Mouse (Mus musculus) frontal cortex, postnatal 10 days (tissue): ENCODE measurements around the gene Svs3a.
"Not testable (repeated sequence)": the region's sequence is repeated elsewhere in the genome, so short reads cannot be mapped to it uniquely, and the experiment has no call there.

ENCODE experiments used
- DNase-seq, 2 experiments: peaks; one replicate each; pipeline ENCODE4 v3.0.0; 2022; ENCODE audit warnings: low spot score in 2 of 2, mixed read lengths in 1 of 2

The Svs3a gene

DNA sequence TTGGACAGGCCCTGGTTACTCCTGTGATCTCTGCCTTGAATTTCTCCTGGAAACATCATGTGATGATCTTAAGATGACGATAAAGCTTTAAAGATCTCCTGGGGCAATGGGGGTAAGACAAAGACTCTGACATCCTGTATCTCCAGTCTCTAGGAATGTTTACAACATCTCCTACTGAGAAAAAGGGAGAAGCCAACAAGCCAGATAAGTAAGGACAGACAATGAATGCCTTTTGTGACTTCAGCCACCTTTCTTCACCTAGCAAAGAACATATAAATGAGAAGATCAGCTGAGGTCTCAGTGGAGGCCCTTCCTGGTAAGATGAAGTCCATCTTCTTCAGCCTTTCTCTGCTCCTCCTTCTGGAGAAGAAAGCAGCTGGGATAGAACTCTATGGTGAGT, at the start of gene Svs3a:
Gene Svs3a (plus strand): TSS at position 301 of the 400 bp plus-strand sequence.
- not testable (repeated sequence) for DNase-seq

DNA sequence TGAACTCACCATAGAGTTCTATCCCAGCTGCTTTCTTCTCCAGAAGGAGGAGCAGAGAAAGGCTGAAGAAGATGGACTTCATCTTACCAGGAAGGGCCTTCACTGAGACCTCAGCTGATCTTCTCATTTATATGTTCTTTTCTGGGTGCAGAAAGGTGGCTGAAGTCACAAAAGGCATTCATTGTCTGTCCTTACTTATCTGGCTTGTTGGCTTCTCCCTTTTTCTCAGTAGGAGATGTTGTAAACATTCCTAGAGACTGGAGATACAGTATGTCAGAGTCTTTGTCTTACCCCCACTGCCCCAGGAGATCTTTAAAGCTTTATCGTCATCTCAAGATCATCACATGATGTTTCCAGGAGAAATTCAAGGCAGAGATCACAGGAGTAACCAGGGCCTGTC, 32.5 kb upstream of the Svs3a start, which contains the start of gene Svs3b:
Gene Svs3b (minus strand): TSS at position 101 of the 400 bp plus-strand sequence.
- DNase-seq, result not testable (repeated sequence)

DNA sequence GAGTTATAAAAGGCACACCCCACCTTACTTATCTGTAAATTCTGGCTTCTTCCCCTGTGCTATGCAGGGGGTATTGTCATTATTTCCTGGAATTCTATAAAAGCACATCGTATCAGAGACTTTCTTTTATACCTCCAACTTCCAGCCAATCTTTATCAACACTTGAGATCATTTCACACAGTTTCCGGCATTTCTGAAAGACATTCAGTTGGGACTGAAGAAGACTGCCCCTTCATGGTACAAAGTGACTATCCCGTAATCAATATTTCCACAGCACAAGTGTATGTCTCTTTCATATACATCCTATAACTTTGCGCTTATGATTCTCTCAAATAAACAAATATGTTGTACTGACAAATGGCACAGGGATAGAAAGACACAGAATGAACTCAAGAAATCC, 10.7 kb upstream of the Svs3a start, which contains the start of gene Svs4:
Gene Svs4 (minus strand): TSS at position 101 of the 400 bp plus-strand sequence.
- no peak for DNase-seq

DNA sequence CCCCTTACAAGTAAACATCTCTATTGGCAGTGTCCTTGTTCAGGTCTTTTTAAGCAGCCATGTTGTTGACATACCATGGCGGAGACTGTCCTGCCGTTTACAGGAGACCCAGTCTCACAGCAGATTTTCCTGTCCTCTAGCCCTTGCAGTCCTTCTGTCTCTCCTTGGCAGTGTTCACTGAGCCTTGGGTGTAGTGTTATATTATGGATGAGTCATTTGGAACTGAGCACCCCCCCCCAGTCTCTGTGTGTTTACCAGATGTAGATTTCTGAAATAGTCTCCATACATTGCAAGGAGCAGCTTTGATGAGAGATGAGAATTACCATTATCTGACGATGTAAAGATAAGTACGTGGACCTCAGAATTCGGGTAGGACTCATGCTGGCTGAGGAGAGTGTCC, 23.5 kb downstream of the Svs3a start:
- DNase-seq, result no peak

DNA sequence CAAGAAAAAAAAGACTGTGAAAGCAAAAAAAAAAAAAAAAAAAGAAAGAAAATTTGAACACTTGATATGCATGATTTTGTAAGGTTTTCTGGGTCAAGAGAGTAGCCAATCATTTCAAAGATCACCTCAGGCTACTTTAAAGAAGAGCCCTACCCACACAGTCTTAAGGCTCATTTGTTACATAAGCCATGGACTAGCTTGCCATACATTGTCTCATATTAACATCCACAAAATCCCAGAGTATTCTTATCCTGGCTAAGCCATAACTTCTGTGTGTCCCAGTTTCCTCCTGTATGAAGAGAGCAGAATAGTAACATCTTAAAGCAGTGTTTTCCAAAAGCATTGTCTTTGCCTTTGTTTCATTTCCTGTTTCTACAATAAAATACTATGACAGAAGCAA, 26.4 kb downstream of the Svs3a start:
- not testable (repeated sequence) for DNase-seq

DNA sequence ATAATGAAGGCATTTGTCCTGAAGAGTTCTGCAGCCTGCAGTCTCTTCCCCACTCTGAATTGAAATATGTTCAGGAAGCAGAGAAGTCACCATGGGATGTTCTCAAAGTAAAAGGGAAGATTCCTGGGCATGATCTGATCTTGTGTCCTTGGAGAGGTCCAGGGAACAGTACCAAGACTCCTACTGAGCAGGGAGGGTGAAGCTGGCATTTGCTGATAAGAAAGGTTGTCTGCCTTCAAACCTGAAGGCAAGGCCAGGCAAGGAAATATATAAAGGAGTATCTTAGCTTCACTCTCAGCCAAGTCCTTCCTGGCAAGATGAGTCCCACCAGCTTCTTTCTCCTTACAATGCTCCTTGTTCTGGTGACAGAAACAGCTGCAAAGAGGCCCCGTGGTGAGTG, 27.4 kb downstream of the Svs3a start, which contains the start of gene Svs6:
Gene Svs6 (plus strand): TSS at position 301 of the 400 bp plus-strand sequence.
- not testable (repeated sequence) for DNase-seq

DNA sequence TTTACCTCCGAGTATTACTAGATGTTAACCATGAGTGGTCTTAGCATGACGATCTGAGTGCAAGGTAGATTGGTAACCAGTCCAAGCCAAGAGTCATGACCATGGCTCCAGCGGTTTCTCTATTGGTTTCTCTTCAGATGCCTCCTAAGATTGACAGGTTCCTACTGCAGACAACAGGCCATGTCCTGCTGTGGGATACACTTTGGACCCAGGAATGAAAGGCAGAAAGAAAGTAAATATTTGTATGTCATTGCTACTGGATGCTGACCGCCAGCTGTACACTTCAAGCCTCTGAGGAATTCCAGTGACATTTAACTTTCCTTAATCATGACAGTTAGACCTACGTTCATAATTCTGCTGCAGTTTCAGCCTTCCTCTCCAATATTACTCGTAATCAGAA, 31.9 kb downstream of the Svs3a start:
- DNase-seq, result no peak

DNA sequence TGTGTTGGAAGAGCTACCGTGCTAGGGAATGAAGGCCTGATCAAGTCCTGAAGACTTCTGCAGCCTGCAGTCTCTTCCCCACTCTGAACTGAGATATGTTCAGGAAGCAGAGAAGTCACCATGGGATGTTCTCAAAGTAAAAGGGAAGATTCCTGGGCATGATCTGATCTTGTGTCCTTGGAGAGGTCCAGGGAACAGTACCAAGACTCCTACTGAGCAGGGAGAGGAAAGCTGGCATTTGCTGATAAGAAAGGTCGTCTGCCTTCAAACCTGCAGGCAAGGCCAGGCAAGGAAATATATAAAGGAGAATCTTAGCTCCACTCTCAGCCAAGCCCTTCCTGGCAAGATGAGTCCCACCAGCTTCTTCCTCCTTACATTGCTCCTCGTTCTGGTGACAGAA, 43.4 kb downstream of the Svs3a start, which contains the start of gene Svs5:
Gene Svs5 (plus strand): TSS at position 301 of the 400 bp plus-strand sequence.
- DNase-seq, result not testable (repeated sequence)
